Mouse (Mus musculus) embryonic facial prominence, embryonic 10.5 days (tissue): Measurements from ENCODE around the gene Nt5dc2. TPM values are rescaled to one million over a fixed set of nuclear protein-coding genes. Genes with fewer than 3 reads are reported as not detected.

Experiments
- DNase-seq: peaks from one replicate; pipeline ENCODE4 v3.0.0-alpha.2; 2017; ENCODE audit warnings: low spot score
- H3K27ac ChIP-seq: fragments of 300-500 bp; sonication (generic); replicated peaks from 2 replicates; pipeline ENCODE4 v1.5.1; 2016; ENCODE audit warnings: mild to moderate bottlenecking
- H3K27me3 ChIP-seq: fragments of 300-500 bp; sonication (generic); replicated peaks from 2 replicates; pipeline ENCODE4 v1.6.1; 2016; ENCODE audit warnings: low read depth, mild to moderate bottlenecking; ENCODE audit not compliant: poor library complexity, severe bottlenecking
- H3K36me3 ChIP-seq: fragments of 300-500 bp; sonication (generic); replicated peaks from 2 replicates; pipeline ENCODE4 v1.6.1; 2016; ENCODE audit warnings: mild to moderate bottlenecking, moderate library complexity
- H3K4me1 ChIP-seq: fragments of 300-500 bp; sonication (generic); 2 replicates; pipeline ENCODE4 v1.6.1; 2016
- H3K4me3 ChIP-seq: fragments of 300-500 bp; sonication (generic); 2 replicates; pipeline ENCODE4 v1.5.1; 2016; ENCODE audit warnings: mild to moderate bottlenecking, moderate library complexity
- H3K9me3 ChIP-seq: fragments of 300-500 bp; sonication (generic); 2 replicates; pipeline ENCODE4 v1.6.1; 2016; ENCODE audit warnings: mild to moderate bottlenecking
- WGBS: fragments of 180-500 bp; shearing (Covaris S2); methylation state at CpG from one replicate; pipeline ENCODE4 v1.1.7; 2016; 5-methylcytosine and 5-hydroxymethylcytosine counted together
- polyA plus RNA-seq: library from polyadenylated mRNA; unstranded; fragments of >200 nt; fragmentation: Nextera tagmentation; extraction: Ambion mirVana; gene quantifications from 2 replicates; pipeline ENCODE4 v1.2.1, GENCODE M21; 2016

Gene Nt5dc2
- polyA plus RNA-seq, 1 experiment from 2014 or later = 589 TPM

- H3K4me1 ChIP-seq = peaks cover 72% of the 10 kb centered on the region
- peak overlapping the region; percentile 92 for H3K27ac ChIP-seq
- 1% methylated on average over 23 of the region's 23 CpGs for WGBS
- DNase-seq = peak; percentile 58
- H3K9me3 ChIP-seq = no peaks in the 10 kb centered on the region
- H3K36me3 ChIP-seq = peaks cover 42% of the 10 kb centered on the region
- peak overlapping the region; percentile 86 for H3K4me3 ChIP-seq
- no peaks in the 10 kb centered on the region for H3K27me3 ChIP-seq
Observed at GRCm38 (mm10) chr14:31128101-31128825, 2.6 kb upstream of the Nt5dc2 start.

GRCm38 (mm10) chr14:31128826-31129219, 2.0 kb upstream of the Nt5dc2 start, which contains the start of gene Smim4:
Smim4 (minus strand) TSS chr14:31128956.
- Histone ChIP-seq H3K27ac (peak within 1 kb of the TSS; percentile 92), H3K4me3 (peak within 1 kb of the TSS; percentile 86), H3K4me1 (peaks cover 77% of the 10 kb centered on the region), H3K9me3 (no peaks in the 10 kb centered on the region), H3K27me3 (no peaks in the 10 kb centered on the region), H3K36me3 (peaks cover 43% of the 10 kb centered on the region)
- DNase-seq = peak; percentile 99
- WGBS = under 1% methylated on average over 33 of the region's 33 CpGs

- peak overlapping the region; percentile 86 for H3K4me3 ChIP-seq
- H3K4me1 ChIP-seq = peaks cover 83% of the 10 kb centered on the region
- no peak for DNase-seq
- H3K27ac ChIP-seq = peak overlapping the region; percentile 92
- H3K9me3 ChIP-seq = no peaks in the 10 kb centered on the region
- no peaks in the 10 kb centered on the region for H3K27me3 ChIP-seq
- H3K36me3 ChIP-seq = peaks cover 43% of the 10 kb centered on the region
- 68% methylated on average over 15 of the region's 15 CpGs for WGBS
Observed at GRCm38 (mm10) chr14:31129326-31130235, 1.3 kb upstream of the Nt5dc2 start.

- H3K36me3 ChIP-seq = peaks cover 49% of the 10 kb centered on the region
- no peaks in the 10 kb centered on the region for H3K9me3 ChIP-seq
- H3K4me1 ChIP-seq = peaks cover 66% of the 10 kb centered on the region
Observed at GRCm38 (mm10) chr14:31131272-31131821, 494 bp downstream of the Nt5dc2 start.

GRCm38 (mm10) chr14:31132031-31132430, 1.2 kb downstream of the Nt5dc2 start:
- Histone ChIP-seq H3K36me3 (peaks cover 51% of the 10 kb centered on the region), H3K9me3 (no peaks in the 10 kb centered on the region), H3K4me1 (peaks cover 64% of the 10 kb centered on the region), H3K4me3 (peak overlapping the region; percentile 76), H3K27ac (peak overlapping the region; percentile 92), H3K27me3 (no peaks in the 10 kb centered on the region)
- DNase-seq = peak; percentile 41
- 14% methylated on average over 6 of the region's 6 CpGs for WGBS

More at GRCm38 (mm10) chr14:31131272-31131821, 494 bp downstream of the Nt5dc2 start:
- H3K27me3 ChIP-seq = no peaks in the 10 kb centered on the region
- peak overlapping the region; percentile 92 for H3K27ac ChIP-seq
- peak overlapping the region; percentile 76 for H3K4me3 ChIP-seq
- WGBS = under 1% methylated on average over 43 of the region's 43 CpGs
- DNase-seq = peak; percentile 68

GRCm38 (mm10) chr14:31132491-31132975, 1.7 kb downstream of the Nt5dc2 start:
- peak; percentile 7 for DNase-seq
- Histone ChIP-seq H3K36me3 (peaks cover 53% of the 10 kb centered on the region), H3K27me3 (no peaks in the 10 kb centered on the region), H3K4me1 (peaks cover 64% of the 10 kb centered on the region), H3K9me3 (no peaks in the 10 kb centered on the region), H3K27ac (peak overlapping the region; percentile 92), H3K4me3 (peak overlapping the region; percentile 76)
- 87% methylated on average over 7 of the region's 7 CpGs for WGBS

GRCm38 (mm10) chr14:31133023-31133665, 2.3 kb downstream of the Nt5dc2 start:
- H3K4me1 ChIP-seq = peaks cover 64% of the 10 kb centered on the region
- H3K27me3 ChIP-seq = no peaks in the 10 kb centered on the region
- peak; percentile 23 for DNase-seq
- peak overlapping the region; percentile 76 for H3K4me3 ChIP-seq
- no peaks in the 10 kb centered on the region for H3K9me3 ChIP-seq
- H3K27ac ChIP-seq = peak overlapping the region; percentile 92; the same call in 1 of the 2 replicates
- WGBS = 81% methylated on average over 11 of the region's 11 CpGs
- peaks cover 59% of the 10 kb centered on the region for H3K36me3 ChIP-seq

- WGBS = 91% methylated on average over 25 of the region's 25 CpGs
Observed at GRCm38 (mm10) chr14:31134015-31135000, 3.5 kb downstream of the Nt5dc2 start.

GRCm38 (mm10) chr14:31135495-31136410, 4.9 kb downstream of the Nt5dc2 start:
- Histone ChIP-seq H3K9me3 (no peaks in the 10 kb centered on the region), H3K36me3 (peaks cover 85% of the 10 kb centered on the region), H3K4me1 (peaks cover 46% of the 10 kb centered on the region), H3K27ac (no peak overlapping the region), H3K4me3 (no peak overlapping the region), H3K27me3 (no peaks in the 10 kb centered on the region)
- DNase-seq = no peak
- WGBS = 93% methylated on average over 34 of the region's 34 CpGs

More at GRCm38 (mm10) chr14:31134015-31135000, 3.5 kb downstream of the Nt5dc2 start:
- peaks cover 71% of the 10 kb centered on the region for H3K36me3 ChIP-seq
- no peaks in the 10 kb centered on the region for H3K9me3 ChIP-seq
- no peak overlapping the region for H3K4me3 ChIP-seq
- DNase-seq = no peak
- H3K27ac ChIP-seq = no peak overlapping the region
- H3K4me1 ChIP-seq = peaks cover 60% of the 10 kb centered on the region
- H3K27me3 ChIP-seq = no peaks in the 10 kb centered on the region

GRCm38 (mm10) chr14:31136411-31137280, 5.8 kb downstream of the Nt5dc2 start:
- H3K27ac ChIP-seq = no peak overlapping the region
- H3K4me3 ChIP-seq = no peak overlapping the region
- no peaks in the 10 kb centered on the region for H3K27me3 ChIP-seq
- peaks cover 43% of the 10 kb centered on the region for H3K4me1 ChIP-seq
- no peak for DNase-seq
- no peaks in the 10 kb centered on the region for H3K9me3 ChIP-seq
- 94% methylated on average over 26 of the region's 26 CpGs for WGBS
- peaks cover 94% of the 10 kb centered on the region for H3K36me3 ChIP-seq
